Mouse (Mus musculus): ENCODE data around the gene Eif5.

DNA sequence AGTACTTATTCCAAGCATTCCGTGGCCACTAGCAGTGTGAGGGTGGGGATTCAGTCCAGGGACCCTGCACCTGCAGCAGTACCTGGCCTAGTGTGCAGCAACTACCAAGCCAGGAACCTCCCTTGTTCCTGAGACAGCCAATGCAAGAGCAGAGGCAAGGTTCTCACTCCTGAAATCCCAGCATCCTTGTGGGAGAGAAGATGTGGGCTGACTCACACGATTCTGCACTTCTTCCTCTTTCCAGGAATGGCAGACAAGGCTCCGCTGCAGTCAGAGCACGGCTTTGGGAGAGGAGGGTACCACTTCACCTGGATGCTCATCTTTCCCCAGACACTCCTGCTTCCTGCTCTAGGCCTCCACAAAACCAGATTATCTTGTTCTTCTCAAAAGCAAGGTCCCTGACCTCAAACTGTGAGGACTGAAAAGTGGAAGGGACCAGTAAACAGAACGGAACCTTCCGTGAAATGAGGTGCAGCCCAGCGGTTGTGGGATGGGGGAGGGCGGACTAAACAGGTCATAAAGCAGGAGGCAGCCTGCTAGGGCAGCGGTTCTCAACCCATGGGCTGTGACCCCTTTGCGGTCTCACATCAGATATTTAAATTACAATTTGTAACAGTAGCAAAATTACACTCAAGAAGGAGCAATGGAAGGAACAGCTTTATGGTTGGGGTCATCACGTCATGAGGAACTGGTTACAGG, 4.6 kb upstream of the Eif5 start:
- no peak for TF ChIP-seq CTCF (IDR thresholded peaks at IDR 0.05)
- TF ChIP-seq POLR2A (IDR thresholded peaks at IDR 0.05; ENCODE audit: insufficient read depth, low read depth, low read length), result no peak
- no peak for TF ChIP-seq EP300 (IDR thresholded peaks at IDR 0.05; ENCODE audit: insufficient read depth, low read depth, low read length)
